In the genomic region with DNA sequence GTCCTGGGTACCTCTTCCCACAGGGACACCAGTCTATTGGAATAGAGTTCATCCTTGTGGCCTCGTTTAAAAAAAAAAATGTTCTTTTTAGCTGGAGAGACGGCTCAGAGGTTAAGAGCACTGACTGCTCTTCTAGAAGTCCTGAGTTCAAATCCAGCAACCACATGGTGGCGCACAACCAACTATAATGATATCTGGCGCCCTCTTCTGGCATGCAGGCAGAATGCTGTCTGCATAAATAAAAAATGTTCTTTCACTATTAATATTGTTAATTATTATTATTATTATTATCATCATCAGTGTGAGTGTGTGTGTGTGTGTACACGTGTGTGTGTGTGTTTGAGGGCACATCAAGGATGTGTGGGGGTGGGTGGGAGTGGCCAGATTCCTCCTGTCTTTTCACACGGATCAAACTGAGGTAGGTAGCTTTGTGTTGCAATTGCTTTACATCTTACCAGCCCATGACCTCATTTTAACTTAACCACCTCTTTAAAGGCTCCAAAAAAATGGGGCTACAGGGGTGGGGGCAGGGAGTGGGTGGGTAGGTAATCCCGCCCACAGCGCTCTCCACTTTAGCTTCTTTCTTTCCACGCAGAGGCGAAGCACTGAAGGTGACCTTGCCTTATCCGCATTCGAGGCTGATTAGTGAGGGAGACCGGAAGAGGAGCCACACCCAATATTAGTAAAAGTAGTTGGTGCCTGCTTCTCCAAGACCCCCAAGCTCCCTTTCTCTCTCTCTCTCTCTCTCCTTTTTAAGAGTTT, we compare ENCODE assay signal across 11 mouse cellular contexts. TPM values are rescaled to one million over a fixed set of nuclear protein-coding genes. Genes with fewer than 3 reads are reported as not detected.
DNase-seq lines count a peak whose midpoint lies in the region; ATAC-seq and TF ChIP-seq lines count a peak whose summit lies in the region.
"Had no signal": no experiment of that assay in that cellular context is flagged by ENCODE, and none has a peak within 500 bp of the region (broad histone marks: within the 10 kb centered on the region; RNA-seq: fewer than 3 reads in every experiment).

No protein-coding gene starts in this region.

- no peak overlapping the region for H3K27ac ChIP-seq in heart, embryonic 12.5 days (ENCODE audit: poor library complexity, severe bottlenecking)
- no peak overlapping the region for H3K27ac ChIP-seq in midbrain, postnatal 0 days (ENCODE audit: low read depth, low read length)
- no peak overlapping the region for H3K27ac ChIP-seq in midbrain, embryonic 10.5 days (replicated peaks)
- H3K27ac ChIP-seq in MEL (ENCODE audit: control insufficient read depth, low read depth, low read length), result no peak overlapping the region
- H3K27ac ChIP-seq in stomach, postnatal 0 days (replicated peaks), result no peak overlapping the region
- H3K27ac ChIP-seq in forebrain, embryonic 15.5 days (replicated peaks), result no peak overlapping the region
- H3K27ac ChIP-seq: hindbrain, embryonic 15.5 days had no signal

- peak; percentile 33 for DNase-seq in heart, postnatal 4 days
- DNase-seq in midbrain, postnatal 0 days (ENCODE audit: low spot score), result no peak
- DNase-seq in midbrain, embryonic 10.5 days (ENCODE audit: low spot score), result no peak
- DNase-seq in MEL (ENCODE audit: low read depth, low spot score), result peak; percentile 70
- peak; percentile 31 for DNase-seq in stomach, postnatal 0 days (ENCODE audit: low spot score)
- no peak for DNase-seq in right cerebral cortex, postnatal 10 days (ENCODE audit: low spot score in 2 of 2)
- DNase-seq: cerebellum, adult 9-11 months; right cerebral cortex, postnatal 14 days had no signal

- H3K79me2 ChIP-seq in MEL (ENCODE audit: control insufficient read depth, insufficient read depth, low read length, poor library complexity), result no peaks in the 10 kb centered on the region; the same call in 1 of the 2 replicates

- 76% methylated on average over 13 of the region's 13 CpGs for WGBS in heart, embryonic 12.5 days
- 89% methylated on average over 13 of the region's 13 CpGs for WGBS in midbrain, postnatal 0 days
- WGBS in midbrain, embryonic 10.5 days, result 90% methylated on average over 13 of the region's 13 CpGs
- 74% methylated on average over 13 of the region's 13 CpGs for WGBS in stomach, postnatal 0 days
- WGBS in forebrain, embryonic 15.5 days, result 89% methylated on average over 13 of the region's 13 CpGs

- H3K36me3 ChIP-seq in heart, embryonic 12.5 days, result no peaks in the 10 kb centered on the region
- no peaks in the 10 kb centered on the region for H3K36me3 ChIP-seq in midbrain, postnatal 0 days (ENCODE audit: insufficient read depth, low read length)
- H3K36me3 ChIP-seq in midbrain, embryonic 10.5 days, result no peaks in the 10 kb centered on the region
- H3K36me3 ChIP-seq in MEL (ENCODE audit: control insufficient read depth in 1 of 2, insufficient read depth in 2 of 2, low read length in 2 of 2), result peaks cover 0 to 21% of the 10 kb centered on the region in 2 experiments; a peak in 2 of 4 replicates
- H3K36me3 ChIP-seq in stomach, postnatal 0 days (ENCODE audit: control insufficient read depth, insufficient read depth, low read length), result no peaks in the 10 kb centered on the region
- no peaks in the 10 kb centered on the region for H3K36me3 ChIP-seq in forebrain, embryonic 15.5 days
- H3K36me3 ChIP-seq: hindbrain, embryonic 15.5 days had no signal

- TF ChIP-seq CTCF in midbrain, postnatal 0 days (IDR thresholded peaks at IDR 0.05), result peak; percentile 66
- TF ChIP-seq CTCF in MEL (IDR thresholded peaks at IDR 0.05 in 2 of 3, conservative IDR thresholded peaks at IDR 0.05 in 1 of 3; ENCODE audit: control insufficient read depth in 1 of 3, insufficient read depth in 1 of 3, low read depth in 2 of 3, low read length in 3 of 3, poor library complexity in 1 of 3, severe bottlenecking in 1 of 3), result peak; percentile 57 to 91 (median 83)
- peak; percentile 73 for TF ChIP-seq CTCF in stomach, postnatal 0 days (IDR thresholded peaks at IDR 0.05; ENCODE audit: low read depth)

- H3K4me2 ChIP-seq in heart, embryonic 12.5 days, result no peak overlapping the region
- no peak overlapping the region for H3K4me2 ChIP-seq in midbrain, postnatal 0 days (ENCODE audit: low read depth, low read length, poor library complexity, severe bottlenecking)
- H3K4me2 ChIP-seq in stomach, postnatal 0 days (replicated peaks; ENCODE audit: low read depth), result no peak overlapping the region
- H3K4me2 ChIP-seq in forebrain, embryonic 15.5 days (replicated peaks), result no peak overlapping the region
- H3K4me2 ChIP-seq: hindbrain, embryonic 15.5 days had no signal

- H3K9me3 ChIP-seq in heart, embryonic 12.5 days (replicated peaks), result no peaks in the 10 kb centered on the region
- H3K9me3 ChIP-seq in midbrain, postnatal 0 days (ENCODE audit: low read length), result no peaks in the 10 kb centered on the region
- H3K9me3 ChIP-seq in midbrain, embryonic 10.5 days (replicated peaks), result no peaks in the 10 kb centered on the region
- no peaks in the 10 kb centered on the region for H3K9me3 ChIP-seq in MEL (replicated peaks; ENCODE audit: insufficient read depth, low read length)
- no peaks in the 10 kb centered on the region for H3K9me3 ChIP-seq in stomach, postnatal 0 days (ENCODE audit: control insufficient read depth, low read length)
- no peaks in the 10 kb centered on the region for H3K9me3 ChIP-seq in forebrain, embryonic 15.5 days
- H3K9me3 ChIP-seq: hindbrain, embryonic 15.5 days had no signal

- H3K27me3 ChIP-seq in heart, embryonic 12.5 days (replicated peaks), result peaks cover 14% of the 10 kb centered on the region
- H3K27me3 ChIP-seq in midbrain, postnatal 0 days (ENCODE audit: insufficient read depth, low read length), result peaks cover 3% of the 10 kb centered on the region; the same call in 1 of the 2 replicates
- H3K27me3 ChIP-seq in midbrain, embryonic 10.5 days (ENCODE audit: low read depth, poor library complexity, severe bottlenecking), result peaks cover 45% of the 10 kb centered on the region
- no peaks in the 10 kb centered on the region for H3K27me3 ChIP-seq in MEL (ENCODE audit: control insufficient read depth in 1 of 2, insufficient read depth in 2 of 2, low read length in 2 of 2)
- H3K27me3 ChIP-seq in stomach, postnatal 0 days (ENCODE audit: control insufficient read depth, insufficient read depth, low read length), result no peaks in the 10 kb centered on the region
- no peaks in the 10 kb centered on the region for H3K27me3 ChIP-seq in forebrain, embryonic 15.5 days

- H3K9ac ChIP-seq in heart, embryonic 12.5 days, result no peak overlapping the region
- H3K9ac ChIP-seq in midbrain, postnatal 0 days (replicated peaks; ENCODE audit: low read length, poor library complexity, severe bottlenecking), result no peak overlapping the region
- H3K9ac ChIP-seq in MEL (ENCODE audit: control insufficient read depth, low read depth, low read length, poor library complexity, severe bottlenecking), result no peak overlapping the region
- no peak overlapping the region for H3K9ac ChIP-seq in stomach, postnatal 0 days (ENCODE audit: low read length)
- H3K9ac ChIP-seq in forebrain, embryonic 15.5 days (replicated peaks), result no peak overlapping the region
- H3K9ac ChIP-seq: hindbrain, embryonic 15.5 days had no signal

- peaks cover 12% of the 10 kb centered on the region; the same call in 1 of the 2 replicates for H3K4me1 ChIP-seq in heart, embryonic 12.5 days (replicated peaks)
- no peaks in the 10 kb centered on the region for H3K4me1 ChIP-seq in midbrain, postnatal 0 days (ENCODE audit: insufficient read depth, low read length)
- peaks cover 48% of the 10 kb centered on the region for H3K4me1 ChIP-seq in midbrain, embryonic 10.5 days
- peaks cover 5 to 32% of the 10 kb centered on the region in 2 experiments; a peak in 3 of 4 replicates for H3K4me1 ChIP-seq in MEL (ENCODE audit: control insufficient read depth in 1 of 2, insufficient read depth in 2 of 2, low read length in 2 of 2)
- H3K4me1 ChIP-seq in stomach, postnatal 0 days (replicated peaks; ENCODE audit: control insufficient read depth, insufficient read depth), result 0 out of 2 replicates have a peak, but pooled peaks cover 2% of the 10 kb centered on the region
- H3K4me1 ChIP-seq in forebrain, embryonic 15.5 days, result peaks cover 24% of the 10 kb centered on the region

- TF ChIP-seq RAD21 in MEL (IDR thresholded peaks at IDR 0.05; ENCODE audit: low read depth, low read length), result peak; percentile 16

- no peak overlapping the region for H3K4me3 ChIP-seq in heart, embryonic 12.5 days
- H3K4me3 ChIP-seq in midbrain, postnatal 0 days (ENCODE audit: low read depth, low read length), result no peak overlapping the region
- no peak overlapping the region for H3K4me3 ChIP-seq in midbrain, embryonic 10.5 days
- no peak overlapping the region for H3K4me3 ChIP-seq in MEL (ENCODE audit: control insufficient read depth in 1 of 2, insufficient read depth in 1 of 2, low read depth in 2 of 2, low read length in 2 of 2)
- no peak overlapping the region for H3K4me3 ChIP-seq in stomach, postnatal 0 days (ENCODE audit: low read depth, low read length)
- no peak overlapping the region for H3K4me3 ChIP-seq in forebrain, embryonic 15.5 days
- H3K4me3 ChIP-seq: hindbrain, embryonic 15.5 days had no signal

- ATAC-seq in heart, embryonic 12.5 days (ENCODE audit: insufficient number of reproducible peaks, low FRiP score), result no peak
- no peak for ATAC-seq in midbrain, postnatal 0 days (ENCODE audit: low FRiP score)
- ATAC-seq in stomach, postnatal 0 days (ENCODE audit: low FRiP score, low TSS enrichment), result no peak
- ATAC-seq in forebrain, embryonic 15.5 days (replicated peaks), result no peak

- no peak for TF ChIP-seq EP300 in MEL (IDR thresholded peaks at IDR 0.05; ENCODE audit: low read depth in 1 of 2, low read length in 2 of 2)
- TF ChIP-seq EP300 in stomach, postnatal 0 days (optimal IDR thresholded peaks at IDR 0.05), result no peak

- TF ChIP-seq POLR2A in MEL (IDR thresholded peaks at IDR 0.05; ENCODE audit: control insufficient read depth in 1 of 2, insufficient read depth in 1 of 2, low read depth in 1 of 2, low read length in 2 of 2, poor library complexity in 1 of 2), result no peak

RNA-seq across cellular contexts. Expression of a gene that starts 2.4 kb away (rescaled TPM):
- 1 to 10 TPM; 1.2 to 1.5 TPM for total RNA-seq in heart, postnatal 4 days (2021)
- polyA plus RNA-seq in heart, embryonic 12.5 days (2016; fragmentation: Nextera tagmentation; extraction: Ambion mirVana), result 1.3 TPM in 2 replicates
- 0.11 and 0.28 TPM in 2 replicates for total RNA-seq in midbrain, postnatal 0 days (2014; rRNA removed)
- 0.50 and 0.93 TPM in 2 replicates for polyA plus RNA-seq in midbrain, postnatal 0 days (2015; fragmentation: Nextera tagmentation; extraction: Ambion mirVana)
- polyA plus RNA-seq in midbrain, embryonic 10.5 days (2016; fragmentation: Nextera tagmentation; extraction: Ambion mirVana), result 0.99 and 1.1 TPM in 2 replicates
- 0.23 and 0.35 TPM in 2 replicates for total RNA-seq in MEL (2012; rRNA removed)
- polyA plus RNA-seq in MEL (2012; ENCODE audit: insufficient read depth in 1 of 2, insufficient read length in 2 of 2, low read depth in 1 of 2, low replicate concordance in 2 of 2, missing spikeins in 1 of 2), result under 1 TPM in 1 of 2 experiments, not detected in 1; 0.99 TPM
- polyA plus RNA-seq in stomach, postnatal 0 days (2015; fragmentation: Nextera tagmentation; extraction: Ambion mirVana), result 3.7 and 4.9 TPM in 2 replicates
- 0.31 and 0.55 TPM in 2 replicates for polyA plus RNA-seq in forebrain, embryonic 15.5 days (2015; fragmentation: Nextera tagmentation; extraction: Ambion mirVana)

RNA-seq across cellular contexts. Expression of a gene that starts 29.9 kb away (rescaled TPM):
- 10 to 100 TPM; 13.9 to 15.8 TPM for total RNA-seq in heart, postnatal 4 days (2021)
- polyA plus RNA-seq in heart, embryonic 12.5 days (2016; fragmentation: Nextera tagmentation; extraction: Ambion mirVana), result 20.1 and 21.2 TPM in 2 replicates
- total RNA-seq in midbrain, postnatal 0 days (2014; rRNA removed), result 23.7 and 28.6 TPM in 2 replicates
- polyA plus RNA-seq in midbrain, postnatal 0 days (2015; fragmentation: Nextera tagmentation; extraction: Ambion mirVana), result 25.9 and 28.1 TPM in 2 replicates
- 30.0 and 37.6 TPM in 2 replicates for polyA plus RNA-seq in midbrain, embryonic 10.5 days (2016; fragmentation: Nextera tagmentation; extraction: Ambion mirVana)
- 23.0 and 27.8 TPM in 2 replicates for total RNA-seq in MEL (2012; rRNA removed)
- polyA plus RNA-seq in MEL (2012; ENCODE audit: insufficient read depth in 1 of 2, insufficient read length in 2 of 2, low read depth in 1 of 2, low replicate concordance in 2 of 2, missing spikeins in 1 of 2), result 100 to 1,000 TPM in 1 of 2 experiments, 10 to 100 TPM in 1; 19.7 to 531 TPM
- polyA plus RNA-seq in stomach, postnatal 0 days (2015; fragmentation: Nextera tagmentation; extraction: Ambion mirVana), result 17.3 and 17.4 TPM in 2 replicates
- polyA plus RNA-seq in forebrain, embryonic 15.5 days (2015; fragmentation: Nextera tagmentation; extraction: Ambion mirVana), result 34.2 and 34.9 TPM in 2 replicates

RNA-seq across cellular contexts. Expression of a gene that starts 29.9 kb away (rescaled TPM):
- 10 to 100 TPM; 18.7 to 18.9 TPM for total RNA-seq in heart, postnatal 4 days (2021)
- 24.3 and 25.8 TPM in 2 replicates for polyA plus RNA-seq in heart, embryonic 12.5 days (2016; fragmentation: Nextera tagmentation; extraction: Ambion mirVana)
- 11.2 and 12.4 TPM in 2 replicates for total RNA-seq in midbrain, postnatal 0 days (2014; rRNA removed)
- polyA plus RNA-seq in midbrain, postnatal 0 days (2015; fragmentation: Nextera tagmentation; extraction: Ambion mirVana), result 13.2 and 14.7 TPM in 2 replicates
- polyA plus RNA-seq in midbrain, embryonic 10.5 days (2016; fragmentation: Nextera tagmentation; extraction: Ambion mirVana), result 20.3 and 22.5 TPM in 2 replicates
- 29.8 and 32.9 TPM in 2 replicates for total RNA-seq in MEL (2012; rRNA removed)
- 10 to 100 TPM in 1 of 2 experiments, not detected in 1; 14.1 TPM for polyA plus RNA-seq in MEL (2012; ENCODE audit: insufficient read depth in 1 of 2, insufficient read length in 2 of 2, low read depth in 1 of 2, low replicate concordance in 2 of 2, missing spikeins in 1 of 2)
- polyA plus RNA-seq in stomach, postnatal 0 days (2015; fragmentation: Nextera tagmentation; extraction: Ambion mirVana), result 14.5 and 15.2 TPM in 2 replicates
- 14.7 and 15.5 TPM in 2 replicates for polyA plus RNA-seq in forebrain, embryonic 15.5 days (2015; fragmentation: Nextera tagmentation; extraction: Ambion mirVana)

RNA-seq across cellular contexts. Expression of a gene that starts 55.6 kb away (rescaled TPM):
- total RNA-seq in heart, postnatal 4 days (2021), result under 1 TPM; 0.12 to 0.63 TPM
- polyA plus RNA-seq in heart, embryonic 12.5 days (2016; fragmentation: Nextera tagmentation; extraction: Ambion mirVana), result 0.47 and 0.55 TPM in 2 replicates
- 0.24 and 1.2 TPM in 2 replicates for total RNA-seq in midbrain, postnatal 0 days (2014; rRNA removed)
- 0.13 and 0.25 TPM in 2 replicates for polyA plus RNA-seq in midbrain, postnatal 0 days (2015; fragmentation: Nextera tagmentation; extraction: Ambion mirVana)
- polyA plus RNA-seq in midbrain, embryonic 10.5 days (2016; fragmentation: Nextera tagmentation; extraction: Ambion mirVana), result 0.11 and 0.37 TPM in 2 replicates
- total RNA-seq in MEL (2012; rRNA removed), result 0.81 and 1.5 TPM in 2 replicates
- 1 to 10 TPM in 1 of 2 experiments, not detected in 1; 1.7 TPM for polyA plus RNA-seq in MEL (2012; ENCODE audit: insufficient read depth in 1 of 2, insufficient read length in 2 of 2, low read depth in 1 of 2, low replicate concordance in 2 of 2, missing spikeins in 1 of 2)
- polyA plus RNA-seq in stomach, postnatal 0 days (2015; fragmentation: Nextera tagmentation; extraction: Ambion mirVana), result 0.91 and 1.5 TPM in 2 replicates
- polyA plus RNA-seq in forebrain, embryonic 15.5 days (2015; fragmentation: Nextera tagmentation; extraction: Ambion mirVana), result 0.08 and 0.48 TPM in 2 replicates

Comparison
In these comparisons a context has a peak if more than half of its experiments do, and no peak if none do; other contexts are left out.
1. DNase-seq: peak in heart, postnatal 4 days (single experiment), MEL (single experiment) and stomach, postnatal 0 days (single experiment); none in midbrain, postnatal 0 days (single experiment), midbrain, embryonic 10.5 days (single experiment) and right cerebral cortex, postnatal 10 days (0 of 2).
2. Peak in every context shown above with its lines, with median percentiles within 50 percentile points of each other: CTCF ChIP-seq.